Mouse (Mus musculus) thymus, postnatal 10 days (tissue): ENCODE measurements at regions not wholly inside any gene's neighbourhood (a gene's known extent, or its start where the extent isn't known, plus 50 kb on each side); places are given as distances from the start of the nearest gene placed in this dataset.

Source experiments
- DNase-seq, 2 experiments: peaks; one replicate each; pipeline ENCODE4 v3.0.0; 2021; ENCODE audit warnings: low spot score in 2 of 2

GRCm38 (mm10) chr10:9296055-9296454 is 379.0 kb downstream of the Samd5 start:
- DNase-seq, result no peak

GRCm38 (mm10) chr10:9295269-9295668 is 379.7 kb downstream of the Samd5 start:
- DNase-seq, result no peak

GRCm38 (mm10) chr10:9294620-9295019 is 380.4 kb downstream of the Samd5 start:
- no peak for DNase-seq

- DNase-seq, result no peak
Observed at GRCm38 (mm10) chr10:9291456-9292146, 383.4 kb downstream of the Samd5 start.

- DNase-seq, result no peak
Observed at GRCm38 (mm10) chr10:9272940-9273339, 387.1 kb upstream of the Sash1 start.

GRCm38 (mm10) chr10:9272243-9272642 is 386.4 kb upstream of the Sash1 start:
- DNase-seq, result no peak

GRCm38 (mm10) chr10:9265528-9265927 is 379.7 kb upstream of the Sash1 start:
- DNase-seq, result no peak

GRCm38 (mm10) chr10:9264309-9265000 is 378.6 kb upstream of the Sash1 start:
- no peak for DNase-seq

GRCm38 (mm10) chr10:9258705-9259104 is 372.8 kb upstream of the Sash1 start:
- no peak for DNase-seq

GRCm38 (mm10) chr10:9252941-9253217 is 367.0 kb upstream of the Sash1 start:
- DNase-seq, result no peak

GRCm38 (mm10) chr10:9252120-9252940 is 366.5 kb upstream of the Sash1 start:
- no peak for DNase-seq

GRCm38 (mm10) chr10:9243281-9243618 is 357.4 kb upstream of the Sash1 start:
- DNase-seq, result no peak

- no peak for DNase-seq
Observed at GRCm38 (mm10) chr10:9242596-9243280, 356.9 kb upstream of the Sash1 start.

- DNase-seq, result no peak
Observed at GRCm38 (mm10) chr10:9239956-9240355, 354.1 kb upstream of the Sash1 start.

- no peak for DNase-seq
Observed at GRCm38 (mm10) chr10:9231751-9232150, 345.9 kb upstream of the Sash1 start.

- no peak for DNase-seq
Observed at GRCm38 (mm10) chr10:9229116-9229515, 343.2 kb upstream of the Sash1 start.

- DNase-seq, result no peak
Observed at GRCm38 (mm10) chr10:9227361-9227760, 341.5 kb upstream of the Sash1 start.

GRCm38 (mm10) chr10:9210646-9211045 is 324.8 kb upstream of the Sash1 start:
- DNase-seq, result no peak

- no peak for DNase-seq
Observed at GRCm38 (mm10) chr10:9204096-9204495, 318.2 kb upstream of the Sash1 start.

GRCm38 (mm10) chr10:9203323-9203722 is 317.5 kb upstream of the Sash1 start:
- DNase-seq, result no peak

- no peak for DNase-seq
Observed at GRCm38 (mm10) chr10:9202922-9203321, 317.1 kb upstream of the Sash1 start.

GRCm38 (mm10) chr10:9174997-9175396 is 289.1 kb upstream of the Sash1 start:
- no peak for DNase-seq
